ENCODE assay signal across 13 mouse cellular contexts in the genomic region with DNA sequence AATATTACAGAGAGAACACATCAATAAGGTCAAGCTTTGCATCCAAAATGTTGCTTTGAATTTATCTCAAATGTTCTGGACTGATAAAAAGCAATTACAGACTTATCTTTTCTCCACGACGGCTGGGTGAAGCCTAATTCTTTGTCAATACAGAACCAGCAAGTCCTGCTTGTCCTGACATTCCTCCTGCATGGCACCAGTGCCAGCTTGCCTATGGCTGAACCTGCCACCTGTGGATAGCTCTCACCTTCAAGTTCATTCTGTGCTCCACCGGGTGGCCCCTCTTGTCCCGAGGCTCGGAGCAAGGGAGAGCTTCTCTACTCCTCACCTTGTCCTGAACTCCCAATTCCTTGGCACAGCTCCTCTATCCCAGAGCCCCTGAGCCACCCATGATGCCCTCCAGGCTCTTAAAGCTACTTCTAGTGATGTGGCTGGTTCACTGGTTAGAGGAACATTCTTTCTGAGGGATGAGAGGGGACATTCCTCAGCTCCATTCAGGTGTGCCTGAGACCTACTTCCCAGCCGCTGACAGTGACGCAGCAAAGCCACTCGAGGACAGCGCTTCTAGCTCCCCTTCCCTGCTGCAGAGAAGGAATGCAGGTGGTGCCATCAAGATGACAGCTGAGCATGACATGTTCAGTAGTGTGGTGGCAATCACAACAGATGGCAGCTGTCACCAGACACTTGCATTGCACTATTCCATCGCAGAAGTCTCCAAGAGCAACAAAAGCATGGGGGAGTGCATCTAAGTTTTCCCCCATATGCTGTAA.
DNase-seq lines count a peak whose midpoint lies in the region; ATAC-seq lines count a peak whose summit lies in the region.
"Had no signal": no experiment of that assay in that cellular context is flagged by ENCODE, and none has a peak within 500 bp of the region (broad histone marks: within the 10 kb centered on the region; RNA-seq: fewer than 3 reads in every experiment).

No protein-coding gene starts in this region.

- no peaks in the 10 kb centered on the region for H3K36me3 ChIP-seq in kidney, embryonic 15.5 days
- H3K36me3 ChIP-seq: heart, embryonic 15.5 days; liver, embryonic 13.5 days; midbrain, embryonic 15.5 days had no signal

- peaks cover 7% of the 10 kb centered on the region for H3K4me1 ChIP-seq in kidney, embryonic 15.5 days
- H3K4me1 ChIP-seq: liver, embryonic 13.5 days had no signal

- H3K4me3 ChIP-seq in kidney, embryonic 15.5 days (replicated peaks): no peak overlapping the region
- H3K4me3 ChIP-seq: heart, embryonic 15.5 days; liver, embryonic 13.5 days; midbrain, embryonic 15.5 days had no signal

- 55% methylated on average over 10 of the region's 10 CpGs for WGBS in kidney, embryonic 15.5 days

- H3K27ac ChIP-seq in kidney, embryonic 15.5 days: no peak overlapping the region
- H3K27ac ChIP-seq: heart, embryonic 15.5 days; liver, embryonic 13.5 days; midbrain, embryonic 15.5 days had no signal

- no peaks in the 10 kb centered on the region for H3K9me3 ChIP-seq in kidney, embryonic 15.5 days (replicated peaks)
- H3K9me3 ChIP-seq: heart, embryonic 15.5 days; liver, embryonic 13.5 days; midbrain, embryonic 15.5 days had no signal

- DNase-seq in kidney, postnatal 36 days: no peak
- peak; percentile 57 for DNase-seq in brain, adult 2 months (ENCODE audit: low read depth, low spot score)
- peak; percentile 56 to 76 for DNase-seq in layer of hippocampus, adult 18-20 months (ENCODE audit: low spot score in 2 of 2)
- peak; percentile 67 for DNase-seq in lung, postnatal 10 days
- DNase-seq in thymus, adult 18-20 months: no peak
- DNase-seq: adrenal gland, postnatal 25 days; cerebellum, postnatal 14 days; liver, embryonic 13.5 days had no signal

- ATAC-seq in kidney, embryonic 15.5 days (replicated peaks; ENCODE audit: low FRiP score): peak; percentile 90
- ATAC-seq in megakaryocyte, adult 5-6 weeks (ENCODE audit: poor library complexity, severe bottlenecking): no peak
- ATAC-seq: midbrain, embryonic 15.5 days had no signal

- no peak overlapping the region for H3K9ac ChIP-seq in kidney, embryonic 15.5 days
- H3K9ac ChIP-seq: heart, embryonic 15.5 days; liver, embryonic 13.5 days; midbrain, embryonic 15.5 days had no signal

- H3K4me2 ChIP-seq in kidney, embryonic 15.5 days: 0 out of 2 replicates have a peak overlapping the region, but pooled peaks have one; percentile 4
- H3K4me2 ChIP-seq: heart, embryonic 15.5 days; liver, embryonic 13.5 days; midbrain, embryonic 15.5 days had no signal

- no peaks in the 10 kb centered on the region for H3K27me3 ChIP-seq in kidney, embryonic 15.5 days
- H3K27me3 ChIP-seq: CH12.LX; heart, embryonic 15.5 days; liver, embryonic 13.5 days; midbrain, embryonic 15.5 days had no signal

Comparison
In these comparisons a context has a peak if more than half of its experiments do, and no peak if none do; other contexts are left out.
1. DNase-seq: peak in brain, adult 2 months (single experiment), layer of hippocampus, adult 18-20 months (2 of 2) and lung, postnatal 10 days (single experiment); none in kidney, postnatal 36 days (0 of 2) and thymus, adult 18-20 months (0 of 2).